Comparison of ENCODE assay signal across 8 mouse cellular contexts in the genomic region with DNA sequence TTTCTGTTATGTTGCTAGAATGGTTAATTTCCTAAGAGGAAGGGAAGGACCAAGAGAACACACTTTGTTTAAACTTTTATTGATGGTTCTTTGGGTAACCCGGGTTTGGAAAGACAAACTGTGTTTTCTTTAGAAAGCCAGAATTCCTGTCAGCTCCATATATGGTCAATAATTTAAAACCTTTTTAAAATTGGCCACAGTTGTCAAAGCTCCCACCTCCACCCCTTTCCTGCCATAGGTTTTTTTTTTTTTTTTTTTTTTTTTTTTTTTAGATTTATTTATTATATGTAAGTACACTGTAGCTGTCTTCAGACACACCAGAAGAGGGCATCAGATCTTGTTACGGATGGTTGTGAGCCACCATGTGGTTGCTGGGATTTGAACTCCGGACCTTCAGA. TPM values are rescaled to one million over a fixed set of nuclear protein-coding genes. Genes with fewer than 3 reads are reported as not detected.
DNase-seq lines count a peak whose midpoint lies in the region; ATAC-seq and TF ChIP-seq lines count a peak whose summit lies in the region.
"Not testable (repeated sequence)": the region's sequence is repeated elsewhere in the genome, so short reads cannot be mapped to it uniquely, and the experiment has no call there.

No protein-coding gene starts in this region.

- not testable (repeated sequence) for TF ChIP-seq EP300 in MEL (IDR thresholded peaks at IDR 0.05; ENCODE audit: low read depth in 1 of 2, low read length in 2 of 2)

- H3K4me1 ChIP-seq in MEL (ENCODE audit: control insufficient read depth in 1 of 2, insufficient read depth in 2 of 2, low read length in 2 of 2); erythroblast, embryonic 14.5 days (ENCODE audit: control insufficient read depth); heart, embryonic 12.5 days (replicated peaks); hindbrain, postnatal 0 days (ENCODE audit: insufficient read depth, low read length); limb, embryonic 11.5 days (ENCODE audit: control insufficient read depth, insufficient read depth, low read length); lung, adult 2 months (ENCODE audit: control insufficient read depth, insufficient read depth, low read length); midbrain, embryonic 16.5 days (ENCODE audit: control insufficient read depth, insufficient read depth, low read length); stomach, embryonic 16.5 days (ENCODE audit: control insufficient read depth, insufficient read depth, low read length): not testable (repeated sequence)

- peak overlapping the region; percentile 87 to 91 for H3K4me3 ChIP-seq in MEL (ENCODE audit: control insufficient read depth in 1 of 2, insufficient read depth in 1 of 2, low read depth in 2 of 2, low read length in 2 of 2)
- H3K4me3 ChIP-seq in erythroblast, embryonic 14.5 days (replicated peaks): peak overlapping the region; percentile 94
- H3K4me3 ChIP-seq in heart, embryonic 12.5 days: peak overlapping the region; percentile 72
- peak overlapping the region; percentile 83 for H3K4me3 ChIP-seq in hindbrain, postnatal 0 days (ENCODE audit: low read length)
- peak overlapping the region; percentile 63 for H3K4me3 ChIP-seq in limb, embryonic 11.5 days (ENCODE audit: low read depth, low read length)
- H3K4me3 ChIP-seq in lung, adult 2 months (replicated peaks; ENCODE audit: extremely low read depth, low read depth, low read length): peak overlapping the region; percentile 99
- H3K4me3 ChIP-seq in midbrain, embryonic 16.5 days (ENCODE audit: low read depth, low read length): peak overlapping the region; percentile 53
- H3K4me3 ChIP-seq in stomach, embryonic 16.5 days (replicated peaks; ENCODE audit: low read length): peak overlapping the region; percentile 98

- peak overlapping the region; percentile 32; the same call in 1 of the 2 replicates for H3K27ac ChIP-seq in MEL (ENCODE audit: control insufficient read depth, low read depth, low read length)
- H3K27ac ChIP-seq in heart, embryonic 12.5 days (ENCODE audit: poor library complexity, severe bottlenecking); limb, embryonic 11.5 days (replicated peaks; ENCODE audit: low read depth, low read length); midbrain, embryonic 16.5 days (ENCODE audit: low read length); stomach, embryonic 16.5 days (ENCODE audit: low read length): not testable (repeated sequence)
- H3K27ac ChIP-seq in hindbrain, postnatal 0 days: 0 out of 2 replicates have a peak overlapping the region, but pooled peaks have one; percentile 89

- not testable (repeated sequence) for TF ChIP-seq POLR2A in MEL (IDR thresholded peaks at IDR 0.05; ENCODE audit: control insufficient read depth in 1 of 2, insufficient read depth in 1 of 2, low read depth in 1 of 2, low read length in 2 of 2, poor library complexity in 1 of 2); lung, adult 2 months (IDR thresholded peaks at IDR 0.05; ENCODE audit: borderline replicate concordance, extremely low read depth, low read depth, low read length)

- WGBS in heart, embryonic 12.5 days: 59% methylated on average over 3 of the region's 3 CpGs
- WGBS in hindbrain, postnatal 0 days: 60% methylated on average over 3 of the region's 3 CpGs
- WGBS in limb, embryonic 11.5 days: 75% methylated on average over 3 of the region's 3 CpGs
- 45% methylated on average over 3 of the region's 3 CpGs for WGBS in lung, adult 2 months
- 70% methylated on average over 3 of the region's 3 CpGs for WGBS in midbrain, embryonic 16.5 days
- WGBS in stomach, embryonic 16.5 days: 63% methylated on average over 3 of the region's 3 CpGs

- TF ChIP-seq CTCF in MEL (IDR thresholded peaks at IDR 0.05 in 2 of 3, conservative IDR thresholded peaks at IDR 0.05 in 1 of 3; ENCODE audit: control insufficient read depth in 1 of 3, insufficient read depth in 1 of 3, low read depth in 2 of 3, low read length in 3 of 3, poor library complexity in 1 of 3, severe bottlenecking in 1 of 3); hindbrain, postnatal 0 days (IDR thresholded peaks at IDR 0.05; ENCODE audit: low read depth); lung, adult 2 months (IDR thresholded peaks at IDR 0.05; ENCODE audit: insufficient read depth, low read length): not testable (repeated sequence)

- not testable (repeated sequence) for DNase-seq in MEL (ENCODE audit: low read depth, low spot score); hindbrain, postnatal 0 days (ENCODE audit: low spot score); limb, embryonic 11.5 days (ENCODE audit: low spot score); lung, adult 2 months

- H3K9ac ChIP-seq in MEL (ENCODE audit: control insufficient read depth, low read depth, low read length, poor library complexity, severe bottlenecking): peak overlapping the region; percentile 90
- not testable (repeated sequence) for H3K9ac ChIP-seq in heart, embryonic 12.5 days; limb, embryonic 11.5 days (ENCODE audit: low read length); midbrain, embryonic 16.5 days (ENCODE audit: low read depth, low read length); stomach, embryonic 16.5 days (ENCODE audit: low read length)
- peak overlapping the region; percentile 79; the same call in 1 of the 2 replicates for H3K9ac ChIP-seq in hindbrain, postnatal 0 days (replicated peaks; ENCODE audit: low read length)

- not testable (repeated sequence) for H3K27me3 ChIP-seq in MEL (ENCODE audit: control insufficient read depth in 1 of 2, insufficient read depth in 2 of 2, low read length in 2 of 2); erythroblast, embryonic 14.5 days (ENCODE audit: control insufficient read depth); heart, embryonic 12.5 days (replicated peaks); hindbrain, postnatal 0 days (ENCODE audit: insufficient read depth, low read length); limb, embryonic 11.5 days (ENCODE audit: control insufficient read depth, insufficient read depth, low read length); midbrain, embryonic 16.5 days (ENCODE audit: control insufficient read depth, insufficient read depth, low read depth, low read length); stomach, embryonic 16.5 days (ENCODE audit: control insufficient read depth, insufficient read depth, low read length)

- not testable (repeated sequence) for H3K36me3 ChIP-seq in MEL (ENCODE audit: control insufficient read depth in 1 of 2, insufficient read depth in 2 of 2, low read length in 2 of 2); erythroblast, embryonic 14.5 days (ENCODE audit: control insufficient read depth); heart, embryonic 12.5 days; hindbrain, postnatal 0 days (ENCODE audit: insufficient read depth, low read length); limb, embryonic 11.5 days (ENCODE audit: control insufficient read depth, insufficient read depth, low read length); midbrain, embryonic 16.5 days (ENCODE audit: control insufficient read depth, insufficient read depth, low read length); stomach, embryonic 16.5 days (ENCODE audit: control insufficient read depth, insufficient read depth, low read length)

- not testable (repeated sequence) for H3K9me3 ChIP-seq in MEL (replicated peaks; ENCODE audit: insufficient read depth, low read length); erythroblast, embryonic 14.5 days (ENCODE audit: control insufficient read depth, low read length); heart, embryonic 12.5 days (replicated peaks); hindbrain, postnatal 0 days (ENCODE audit: low read length); limb, embryonic 11.5 days (ENCODE audit: control insufficient read depth, low read length); midbrain, embryonic 16.5 days (replicated peaks; ENCODE audit: control insufficient read depth, low read length, poor library complexity, severe bottlenecking); stomach, embryonic 16.5 days (replicated peaks; ENCODE audit: control insufficient read depth, low read length)

- not testable (repeated sequence) for H3K79me2 ChIP-seq in MEL (ENCODE audit: control insufficient read depth, insufficient read depth, low read length, poor library complexity)

- ATAC-seq in heart, embryonic 12.5 days (ENCODE audit: insufficient number of reproducible peaks, low FRiP score); hindbrain, postnatal 0 days; limb, embryonic 11.5 days (ENCODE audit: insufficient number of reproducible peaks, low FRiP score, low TSS enrichment, low read depth); midbrain, embryonic 16.5 days; stomach, embryonic 16.5 days (ENCODE audit: insufficient read depth, low FRiP score): not testable (repeated sequence)

- peak overlapping the region; percentile 89 for H3K4me2 ChIP-seq in heart, embryonic 12.5 days
- peak overlapping the region; percentile 86 for H3K4me2 ChIP-seq in hindbrain, postnatal 0 days (ENCODE audit: low read depth, low read length)
- H3K4me2 ChIP-seq in limb, embryonic 11.5 days (ENCODE audit: low read depth, severe bottlenecking): peak overlapping the region; percentile 59; the same call in 1 of the 2 replicates
- H3K4me2 ChIP-seq in midbrain, embryonic 16.5 days (ENCODE audit: low read length): peak overlapping the region; percentile 67
- peak overlapping the region; percentile 97 for H3K4me2 ChIP-seq in stomach, embryonic 16.5 days (ENCODE audit: low read depth, low read length)

- not testable (repeated sequence) for TF ChIP-seq RAD21 in MEL (IDR thresholded peaks at IDR 0.05; ENCODE audit: low read depth, low read length)

RNA-seq across cellular contexts. Expression of gene Erap1, which starts 1.2 kb away (rescaled TPM):
- total RNA-seq in MEL (2012; rRNA removed): 6.6 and 11.4 TPM in 2 replicates
- polyA plus RNA-seq in MEL (2012; ENCODE audit: insufficient read depth in 1 of 2, insufficient read length in 2 of 2, low read depth in 1 of 2, low replicate concordance in 2 of 2, missing spikeins in 1 of 2): 10 to 100 TPM in 1 of 2 experiments, 1 to 10 TPM in 1; 9.7 to 48.3 TPM
- polyA plus RNA-seq in erythroblast, embryonic 14.5 days (2012): 0.03 and 0.12 TPM in 2 replicates
- 9.3 and 17.5 TPM in 2 replicates for polyA plus RNA-seq in heart, embryonic 12.5 days (2016; fragmentation: Nextera tagmentation; extraction: Ambion mirVana)
- 8.4 and 28.2 TPM in 2 replicates for total RNA-seq in hindbrain, postnatal 0 days (2014; rRNA removed)
- polyA plus RNA-seq in hindbrain, postnatal 0 days (2015; fragmentation: Nextera tagmentation; extraction: Ambion mirVana): 5.1 and 8.2 TPM in 2 replicates
- 2.7 and 3.5 TPM in 2 replicates for polyA plus RNA-seq in limb, embryonic 11.5 days (2014; fragmentation: Nextera tagmentation; extraction: Ambion mirVana)
- 11.2 and 24.1 TPM in 2 replicates for polyA plus RNA-seq in lung, adult 2 months (2012; rRNA removed)
- polyA plus RNA-seq in midbrain, embryonic 16.5 days (2015; fragmentation: Nextera tagmentation; extraction: Ambion mirVana): 5.3 and 6.7 TPM in 2 replicates
- polyA plus RNA-seq in stomach, embryonic 16.5 days (2015; fragmentation: Nextera tagmentation; extraction: Ambion mirVana): 30.2 and 33.2 TPM in 2 replicates
